Mouse (Mus musculus) kidney, adult 2 months (tissue): ENCODE data around the gene Eloa.

ENCODE experiments used
- CTCF ChIP-seq: fragments of 200-500 bp; conservative IDR thresholded peaks from 2 replicates; pipeline ENCODE4 v1.5.1; 2011; ENCODE audit warnings: low read depth, mild to moderate bottlenecking, control low read depth, low read length, moderate library complexity, mixed read lengths; ENCODE audit not compliant: insufficient read depth, insufficient read length
- POLR2A ChIP-seq: fragments of 200-500 bp; IDR thresholded peaks from one replicate; pipeline ENCODE4 v1.6.1; 2011; ENCODE audit warnings: low read depth, low read length, control low read depth

DNA sequence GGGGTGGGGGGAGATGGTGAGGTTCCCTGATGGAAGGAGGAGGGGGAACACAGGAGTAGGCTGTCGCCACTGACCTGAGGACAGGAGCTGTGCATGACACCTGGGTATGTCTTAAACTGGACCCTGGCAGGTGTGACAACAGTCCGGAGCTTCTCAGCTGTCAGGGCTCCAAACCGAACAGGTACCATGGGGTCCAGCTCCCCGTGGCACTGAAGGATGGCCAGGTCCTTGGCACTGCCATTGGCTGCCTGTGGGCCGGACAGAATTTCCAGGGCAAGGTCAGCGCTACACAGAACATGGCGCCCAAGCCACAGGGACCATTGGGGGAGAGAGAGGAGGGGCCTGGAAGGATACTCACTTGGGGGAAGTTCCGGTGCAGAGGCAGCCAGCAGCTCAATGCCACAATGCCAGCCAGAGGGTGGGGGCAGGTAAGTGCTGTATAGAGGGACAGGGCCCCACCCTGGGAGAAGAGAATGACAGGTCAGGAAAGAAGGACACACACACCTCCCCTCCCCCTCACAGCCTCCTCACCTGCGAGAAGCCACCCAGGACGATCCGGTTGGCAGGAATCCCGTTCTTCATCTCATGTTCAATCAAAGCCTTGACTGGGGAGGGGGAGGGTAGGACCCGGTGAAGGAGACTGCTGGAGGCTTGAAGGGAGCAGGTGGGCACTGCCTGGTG lies 52.4 kb downstream of the Eloa start:
- TF ChIP-seq POLR2A = no peak
- no peak for TF ChIP-seq CTCF
